Mouse (Mus musculus) forebrain, embryonic 14.5 days (tissue): ENCODE data around the gene Rorc. TPM values are rescaled to one million over a fixed set of nuclear protein-coding genes. Genes with fewer than 3 reads are reported as not detected.
A peak's percentile ranks its signal among the peaks of the same experiment; 100 is the strongest.

Source experiments
- ATAC-seq: fragments of 200-750 bp; cut with Nextera tagmentation; 2 replicates; pipeline ENCODE4 v1.8.0; 2017; ENCODE audit warnings: mild to moderate bottlenecking, moderate library complexity
- DNase-seq: peaks from one replicate; pipeline ENCODE4 v3.0.0-alpha.2; 2015; ENCODE audit warnings: low spot score
- H3K27ac ChIP-seq: fragments of 300-500 bp; sonication (generic); 2 replicates; pipeline ENCODE4 v1.5.1; 2014; ENCODE audit warnings: low read depth, mild to moderate bottlenecking, control low read depth, low read length, moderate library complexity
- H3K27me3 ChIP-seq: fragments of 300-500 bp; sonication (generic); replicated peaks from 2 replicates; pipeline ENCODE4 v1.6.1; 2014; ENCODE audit warnings: low read length, control low read depth, mixed read lengths; ENCODE audit not compliant: control insufficient read depth, insufficient read depth
- H3K36me3 ChIP-seq: fragments of 300-500 bp; sonication (generic); 2 replicates; pipeline ENCODE4 v1.6.1; 2014; ENCODE audit warnings: low read length, control low read depth; ENCODE audit not compliant: control insufficient read depth, insufficient read depth
- H3K4me1 ChIP-seq: fragments of 300-500 bp; sonication (generic); 2 replicates; pipeline ENCODE4 v1.6.1; 2014; ENCODE audit warnings: antibody characterized with exemption, low read length, control low read depth; ENCODE audit not compliant: control insufficient read depth, insufficient read depth
- H3K4me2 ChIP-seq: fragments of 300-500 bp; sonication (generic); 2 replicates; pipeline ENCODE4 v1.6.1; 2014; ENCODE audit warnings: mild to moderate bottlenecking, control low read depth, low read length
- H3K4me3 ChIP-seq: fragments of 300-500 bp; sonication (generic); 2 replicates; pipeline ENCODE4 v1.5.1; 2014; ENCODE audit warnings: low read depth, low read length, control low read depth
- H3K9ac ChIP-seq: fragments of 300-500 bp; sonication (generic); 2 replicates; pipeline ENCODE4 v1.6.1; 2014; ENCODE audit warnings: mild to moderate bottlenecking, low read length, control low read depth, moderate library complexity
- H3K9me3 ChIP-seq: fragments of 300-500 bp; sonication (generic); replicated peaks from 2 replicates; pipeline ENCODE4 v1.6.1; 2016; ENCODE audit warnings: low read length, control low read depth, mixed read lengths; ENCODE audit not compliant: control insufficient read depth
- WGBS: fragments of 180-500 bp; shearing (Covaris S2); extraction: QIAGEN DNeasy Blood & Tissue Kit; methylation state at CpG from one replicate; pipeline ENCODE4 v1.1.7; 2014; 5-methylcytosine and 5-hydroxymethylcytosine counted together
- polyA plus RNA-seq: library from polyadenylated mRNA; unstranded; fragments of >200 nt; fragmentation: Nextera tagmentation; extraction: Ambion mirVana; gene quantifications from 2 replicates; pipeline ENCODE4 v1.2.1, GENCODE M21; 2014

Rorc gene
- polyA plus RNA-seq, 1 experiment from 2014 or later = 1.4 TPM

GRCm38 (mm10) chr3:94372038-94372437 lies 556 bp upstream of the Rorc start:
- H3K4me2 ChIP-seq = peak overlapping the region; percentile 38
- H3K9ac ChIP-seq = peak overlapping the region; percentile 29; the same call in 1 of the 2 replicates
- no peaks in the 10 kb centered on the region for H3K9me3 ChIP-seq
- ATAC-seq (peak; percentile 11; the same call in 1 of the 2 replicates), DNase-seq (no peak)
- H3K4me1 ChIP-seq = peaks cover 23% of the 10 kb centered on the region
- 0% methylated on average over 2 of the region's 3 CpGs for WGBS
- no peak overlapping the region for H3K27ac ChIP-seq
- no peak overlapping the region for H3K4me3 ChIP-seq
- H3K27me3 ChIP-seq = no peaks in the 10 kb centered on the region
- H3K36me3 ChIP-seq = no peaks in the 10 kb centered on the region

- Histone ChIP-seq H3K36me3 (no peaks in the 10 kb centered on the region), H3K4me2 (peak overlapping the region; percentile 43), H3K27ac (no peak overlapping the region), H3K9ac (peak overlapping the region; percentile 30), H3K27me3 (no peaks in the 10 kb centered on the region), H3K4me3 (peak overlapping the region; percentile 9; the same call in 1 of the 2 replicates), H3K4me1 (peaks cover 23% of the 10 kb centered on the region), H3K9me3 (no peaks in the 10 kb centered on the region)
- WGBS = 5% methylated on average over 10 of the region's 10 CpGs
- ATAC-seq (peak; percentile 47), DNase-seq (peak; percentile 22)
Measured at GRCm38 (mm10) chr3:94373090-94373489, 496 bp downstream of the Rorc start.

GRCm38 (mm10) chr3:94373597-94374011 lies 1.0 kb downstream of the Rorc start:
- no peaks in the 10 kb centered on the region for H3K27me3 ChIP-seq
- H3K4me3 ChIP-seq = peak overlapping the region; percentile 6; the same call in 1 of the 2 replicates
- peaks cover 23% of the 10 kb centered on the region for H3K4me1 ChIP-seq
- no peaks in the 10 kb centered on the region for H3K9me3 ChIP-seq
- H3K27ac ChIP-seq = no peak overlapping the region
- peak overlapping the region; percentile 25; the same call in 1 of the 2 replicates for H3K9ac ChIP-seq
- H3K36me3 ChIP-seq = no peaks in the 10 kb centered on the region
- DNase-seq (peak; percentile 52), ATAC-seq (peak; percentile 45)
- 0% methylated on average over 5 of the region's 5 CpGs for whole genome bisulfite sequencing
- peak overlapping the region; percentile 43 for H3K4me2 ChIP-seq

GRCm38 (mm10) chr3:94374636-94375035 lies 2.0 kb downstream of the Rorc start:
- DNase-seq = no peak
- Histone ChIP-seq H3K4me1 (peaks cover 23% of the 10 kb centered on the region), H3K27me3 (no peaks in the 10 kb centered on the region), H3K27ac (no peak overlapping the region), H3K36me3 (no peaks in the 10 kb centered on the region), H3K4me2 (no peak overlapping the region), H3K9ac (no peak overlapping the region), H3K9me3 (no peaks in the 10 kb centered on the region), H3K4me3 (no peak overlapping the region)
- ATAC-seq = no peak

GRCm38 (mm10) chr3:94375146-94375545 lies 2.6 kb downstream of the Rorc start:
- no peak overlapping the region for H3K4me2 ChIP-seq
- WGBS = 69% methylated on average over 2 of the region's 2 CpGs
- H3K27me3 ChIP-seq = no peaks in the 10 kb centered on the region
- H3K4me1 ChIP-seq = peaks cover 23% of the 10 kb centered on the region
- DNase-seq (no peak), ATAC-seq (no peak)
- no peaks in the 10 kb centered on the region for H3K36me3 ChIP-seq
- H3K9ac ChIP-seq = no peak overlapping the region
- H3K4me3 ChIP-seq = no peak overlapping the region
- no peak overlapping the region for H3K27ac ChIP-seq
- no peaks in the 10 kb centered on the region for H3K9me3 ChIP-seq

GRCm38 (mm10) chr3:94375861-94376260 lies 3.3 kb downstream of the Rorc start:
- Histone ChIP-seq H3K9me3 (no peaks in the 10 kb centered on the region), H3K4me3 (no peak overlapping the region), H3K36me3 (no peaks in the 10 kb centered on the region), H3K4me1 (peaks cover 23% of the 10 kb centered on the region), H3K27ac (no peak overlapping the region), H3K4me2 (no peak overlapping the region), H3K9ac (no peak overlapping the region), H3K27me3 (no peaks in the 10 kb centered on the region)
- 61% methylated on average over 5 of the region's 5 CpGs for WGBS
- ATAC-seq = no peak
- DNase-seq = no peak

- H3K9ac ChIP-seq = no peak overlapping the region
- no peak overlapping the region for H3K4me3 ChIP-seq
- ATAC-seq (no peak), DNase-seq (no peak)
- no peak overlapping the region for H3K27ac ChIP-seq
- peaks cover 13% of the 10 kb centered on the region for H3K4me1 ChIP-seq
- H3K4me2 ChIP-seq = no peak overlapping the region
- WGBS = 29% methylated on average over 13 of the region's 13 CpGs
- H3K36me3 ChIP-seq = no peaks in the 10 kb centered on the region
- H3K9me3 ChIP-seq = no peaks in the 10 kb centered on the region
- no peaks in the 10 kb centered on the region for H3K27me3 ChIP-seq
Measured at GRCm38 (mm10) chr3:94377028-94377923, 4.7 kb downstream of the Rorc start.

GRCm38 (mm10) chr3:94379831-94380510 lies 7.4 kb downstream of the Rorc start:
- Histone ChIP-seq H3K27ac (no peak overlapping the region), H3K27me3 (no peaks in the 10 kb centered on the region), H3K9me3 (no peaks in the 10 kb centered on the region), H3K36me3 (no peaks in the 10 kb centered on the region), H3K4me1 (no peaks in the 10 kb centered on the region), H3K9ac (no peak overlapping the region), H3K4me2 (no peak overlapping the region), H3K4me3 (no peak overlapping the region)
- 21% methylated on average over 9 of the region's 9 CpGs for WGBS
- no peak for DNase-seq
- ATAC-seq = no peak

GRCm38 (mm10) chr3:94382308-94382707 lies 9.7 kb downstream of the Rorc start:
- ATAC-seq = no peak
- H3K4me3 ChIP-seq = no peak overlapping the region
- no peaks in the 10 kb centered on the region for H3K27me3 ChIP-seq
- no peaks in the 10 kb centered on the region for H3K36me3 ChIP-seq
- no peak for DNase-seq
- H3K27ac ChIP-seq = no peak overlapping the region
- no peak overlapping the region for H3K4me2 ChIP-seq
- WGBS = 86% methylated on average over 5 of the region's 5 CpGs
- no peak overlapping the region for H3K9ac ChIP-seq
- H3K9me3 ChIP-seq = no peaks in the 10 kb centered on the region
- H3K4me1 ChIP-seq = no peaks in the 10 kb centered on the region
